Mouse (Mus musculus): ENCODE results near the gene Rap1gds1. TPM values are rescaled to one million over a fixed set of nuclear protein-coding genes. Genes with fewer than 3 reads are reported as not detected.
A peak's percentile ranks its signal among the peaks of the same experiment; 100 is the strongest.

Gene Rap1gds1
- polyA plus RNA-seq, 1 experiment from 2014 or later = 107 TPM

DNA sequence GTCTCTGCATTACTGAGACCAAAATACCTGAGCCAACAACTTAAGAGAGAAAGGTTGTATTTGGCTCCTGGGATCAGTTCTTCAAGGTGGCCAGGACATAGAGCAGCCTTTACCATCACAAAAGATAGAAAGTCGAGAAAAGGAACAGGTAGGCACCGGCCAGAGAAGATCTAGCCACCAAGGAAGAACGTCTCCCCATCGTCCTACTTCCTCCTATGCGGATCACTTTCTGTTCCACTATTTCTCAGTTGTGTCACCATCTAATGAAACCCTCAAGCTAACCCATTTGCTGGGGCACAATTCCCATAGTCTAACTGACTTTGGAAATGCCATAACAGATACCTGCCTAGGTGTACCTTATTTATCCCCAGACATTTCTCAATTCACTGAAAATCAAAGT is 24.3 kb upstream of the Rap1gds1 start:
- no peak for ATAC-seq (ENCODE audit: low read depth)
- Histone ChIP-seq H3K4me1 (ENCODE audit: control insufficient read depth, insufficient read depth, low read length) (no peaks in the 10 kb centered on the region), H3K4me2 (ENCODE audit: low read depth, low read length) (no peak overlapping the region), H3K27me3 (ENCODE audit: control insufficient read depth, insufficient read depth, low read length) (no peaks in the 10 kb centered on the region), H3K27ac (ENCODE audit: low read depth, low read length) (no peak overlapping the region), H3K9me3 (ENCODE audit: control insufficient read depth, low read length) (no peaks in the 10 kb centered on the region), H3K4me3 (ENCODE audit: low read depth, low read length) (no peak overlapping the region), H3K36me3 (ENCODE audit: control insufficient read depth, insufficient read depth, low read length) (no peaks in the 10 kb centered on the region), H3K9ac (replicated peaks; ENCODE audit: low read depth, low read length) (no peak overlapping the region)
- WGBS = 93% methylated on average over 5 of the region's 5 CpGs

DNA sequence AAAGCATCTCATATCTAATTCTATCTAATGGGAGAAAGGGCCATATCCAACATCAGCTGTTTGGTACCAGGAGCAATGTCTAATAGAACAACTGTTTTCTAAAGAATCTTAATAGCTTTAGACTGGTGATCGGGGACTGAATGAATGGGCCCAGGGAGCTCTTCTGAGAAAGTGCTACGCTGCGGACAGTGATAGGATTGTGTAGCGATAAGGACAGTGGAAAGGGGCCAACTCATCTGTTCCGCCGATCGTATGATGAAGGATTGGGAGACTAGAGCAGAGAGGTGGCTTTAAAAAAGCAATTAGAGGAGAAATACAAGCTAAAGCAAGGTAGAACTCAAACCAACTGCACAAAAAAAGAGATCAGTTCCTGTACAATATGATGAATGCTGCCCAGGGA is 20.9 kb upstream of the Rap1gds1 start:
- ATAC-seq (ENCODE audit: low read depth) = no peak

DNA sequence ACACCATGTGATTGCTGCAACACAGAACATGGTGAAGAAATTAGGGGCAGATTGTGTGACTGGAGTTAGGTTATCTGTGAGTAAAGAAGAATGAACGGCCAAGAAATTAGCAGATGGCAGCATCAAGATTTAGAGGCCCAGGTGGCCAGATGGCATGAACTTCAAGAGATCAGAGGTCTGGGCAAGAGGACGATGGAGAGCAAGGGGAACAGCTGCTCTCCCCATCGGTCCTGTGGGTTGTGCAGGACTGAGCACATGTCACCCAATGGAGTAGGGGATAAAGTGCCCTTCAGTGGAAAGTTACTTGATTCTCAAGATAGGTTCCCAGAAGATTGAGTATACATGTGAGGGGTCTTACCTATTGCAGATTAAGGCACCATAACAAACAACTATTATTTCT is 13.5 kb upstream of the Rap1gds1 start:
- no peaks in the 10 kb centered on the region for H3K36me3 ChIP-seq (ENCODE audit: control insufficient read depth, insufficient read depth, low read length)
- H3K27ac ChIP-seq (ENCODE audit: low read depth, low read length) = no peak overlapping the region
- no peak overlapping the region for H3K4me3 ChIP-seq (ENCODE audit: low read depth, low read length)
- H3K9ac ChIP-seq (replicated peaks; ENCODE audit: low read depth, low read length) = no peak overlapping the region
- WGBS = 86% methylated on average over 3 of the region's 3 CpGs
- H3K4me2 ChIP-seq (ENCODE audit: low read depth, low read length) = no peak overlapping the region
- H3K27me3 ChIP-seq (ENCODE audit: control insufficient read depth, insufficient read depth, low read length) = no peaks in the 10 kb centered on the region
- no peaks in the 10 kb centered on the region for H3K9me3 ChIP-seq (ENCODE audit: control insufficient read depth, low read length)
- no peaks in the 10 kb centered on the region for H3K4me1 ChIP-seq (ENCODE audit: control insufficient read depth, insufficient read depth, low read length)
- no peak for ATAC-seq (ENCODE audit: low read depth)

More for the DNA sequence above, 20.9 kb upstream of the Rap1gds1 start:
- H3K4me3 ChIP-seq (ENCODE audit: low read depth, low read length) = no peak overlapping the region
- 64% methylated on average over 7 of the region's 7 CpGs for WGBS
- no peak overlapping the region for H3K4me2 ChIP-seq (ENCODE audit: low read depth, low read length)
- no peak overlapping the region for H3K9ac ChIP-seq (replicated peaks; ENCODE audit: low read depth, low read length)
- no peaks in the 10 kb centered on the region for H3K27me3 ChIP-seq (ENCODE audit: control insufficient read depth, insufficient read depth, low read length)
- no peaks in the 10 kb centered on the region for H3K36me3 ChIP-seq (ENCODE audit: control insufficient read depth, insufficient read depth, low read length)
- H3K27ac ChIP-seq (ENCODE audit: low read depth, low read length) = no peak overlapping the region
- H3K4me1 ChIP-seq (ENCODE audit: control insufficient read depth, insufficient read depth, low read length) = no peaks in the 10 kb centered on the region
- no peaks in the 10 kb centered on the region for H3K9me3 ChIP-seq (ENCODE audit: control insufficient read depth, low read length)

DNA sequence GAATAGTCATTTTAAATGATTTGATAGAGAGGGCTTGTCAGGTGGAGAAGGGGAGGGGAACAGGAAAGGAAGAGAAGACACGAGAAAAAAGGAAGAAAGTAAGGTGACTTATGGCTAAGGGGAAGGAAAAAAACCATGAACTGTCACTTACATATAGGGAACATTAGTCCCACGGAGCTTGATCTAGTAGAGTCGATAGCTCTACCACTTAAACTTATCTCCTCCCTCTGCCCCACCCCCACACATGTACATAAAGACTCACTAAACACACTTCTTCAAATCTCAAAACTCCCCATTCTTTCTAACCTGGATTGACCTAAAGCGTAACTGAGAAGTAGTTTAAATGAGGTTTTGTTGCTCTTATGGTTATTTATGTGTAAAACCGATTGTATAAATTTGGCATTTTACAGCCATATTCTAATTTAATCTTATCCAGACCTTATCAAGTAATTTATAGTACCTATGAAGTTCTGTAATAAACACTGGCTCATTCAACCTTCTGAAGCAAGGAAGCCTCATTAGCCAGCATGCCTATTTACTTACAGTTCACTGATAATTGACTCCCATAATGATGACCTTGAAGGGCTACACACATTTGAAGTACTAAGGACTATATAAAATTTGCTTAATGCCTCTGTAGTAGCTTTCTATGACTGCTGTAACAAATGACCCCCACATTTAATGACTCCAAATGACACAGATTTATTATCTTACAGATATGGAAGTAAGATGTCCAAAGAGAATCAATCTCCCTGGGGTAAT is 9.0 kb upstream of the Rap1gds1 start:
- H3K36me3 ChIP-seq (ENCODE audit: control insufficient read depth, insufficient read depth, low read length) = no peaks in the 10 kb centered on the region
- no peak overlapping the region for H3K9ac ChIP-seq (replicated peaks; ENCODE audit: low read depth, low read length)
- no peaks in the 10 kb centered on the region for H3K9me3 ChIP-seq (ENCODE audit: control insufficient read depth, low read length)
- H3K27me3 ChIP-seq (ENCODE audit: control insufficient read depth, insufficient read depth, low read length) = no peaks in the 10 kb centered on the region
- no peak for ATAC-seq (ENCODE audit: low read depth)
- no peak overlapping the region for H3K27ac ChIP-seq (ENCODE audit: low read depth, low read length)
- H3K4me1 ChIP-seq (ENCODE audit: control insufficient read depth, insufficient read depth, low read length) = no peaks in the 10 kb centered on the region
- H3K4me3 ChIP-seq (ENCODE audit: low read depth, low read length) = no peak overlapping the region
- H3K4me2 ChIP-seq (ENCODE audit: low read depth, low read length) = no peak overlapping the region
- 83% methylated on average over 5 of the region's 5 CpGs for WGBS

DNA sequence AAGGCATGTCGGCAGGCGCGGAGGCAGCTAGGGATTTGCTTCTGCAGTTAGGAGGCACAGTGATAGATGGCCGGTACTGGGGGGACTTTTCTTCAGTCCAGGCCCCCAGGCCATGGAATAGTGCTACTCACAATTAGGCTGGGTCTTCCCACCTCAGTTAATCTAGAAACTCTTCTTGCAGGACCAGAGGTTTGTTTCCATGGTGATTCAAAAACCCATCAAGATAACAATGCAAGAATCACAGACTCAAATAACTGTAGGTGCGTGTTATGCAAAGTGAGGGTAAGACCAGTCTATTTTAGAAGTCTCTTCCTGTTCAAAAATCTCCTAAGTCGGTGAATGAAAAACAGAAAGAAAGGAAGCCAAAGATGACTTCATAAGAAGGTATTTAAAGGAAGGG is 4.8 kb upstream of the Rap1gds1 start:
- no peak overlapping the region for H3K9ac ChIP-seq (replicated peaks; ENCODE audit: low read depth, low read length)
- no peaks in the 10 kb centered on the region for H3K9me3 ChIP-seq (ENCODE audit: control insufficient read depth, low read length)
- H3K4me2 ChIP-seq (ENCODE audit: low read depth, low read length) = no peak overlapping the region
- H3K27me3 ChIP-seq (ENCODE audit: control insufficient read depth, insufficient read depth, low read length) = no peaks in the 10 kb centered on the region; the same call in 1 of the 2 replicates
- H3K36me3 ChIP-seq (ENCODE audit: control insufficient read depth, insufficient read depth, low read length) = no peaks in the 10 kb centered on the region
- no peak overlapping the region for H3K4me3 ChIP-seq (ENCODE audit: low read depth, low read length)
- no peaks in the 10 kb centered on the region for H3K4me1 ChIP-seq (ENCODE audit: control insufficient read depth, insufficient read depth, low read length)
- H3K27ac ChIP-seq (ENCODE audit: low read depth, low read length) = no peak overlapping the region
- 93% methylated on average over 6 of the region's 6 CpGs for WGBS
- no peak for ATAC-seq (ENCODE audit: low read depth)

DNA sequence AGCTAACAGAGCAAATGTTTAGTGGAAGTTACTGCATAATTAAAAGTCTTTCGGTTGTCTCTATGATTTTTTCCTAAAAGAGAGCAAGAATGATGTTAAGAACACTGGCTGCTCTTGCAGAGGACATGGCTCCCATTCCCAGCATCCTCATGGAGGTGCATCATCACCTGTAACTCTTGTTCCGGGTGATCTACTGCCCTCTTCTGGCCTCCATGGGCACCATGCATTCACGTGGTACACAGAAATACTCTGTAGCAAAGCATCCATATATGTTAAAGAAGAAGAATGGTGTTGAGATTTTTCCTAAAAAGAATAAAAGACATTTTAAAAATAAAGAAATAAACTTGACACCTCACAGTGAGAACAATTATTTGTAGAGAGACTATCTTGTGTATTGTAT is 3.0 kb upstream of the Rap1gds1 start:
- no peak overlapping the region for H3K27ac ChIP-seq (ENCODE audit: low read depth, low read length)
- no peak for ATAC-seq (ENCODE audit: low read depth)
- no peaks in the 10 kb centered on the region for H3K9me3 ChIP-seq (ENCODE audit: control insufficient read depth, low read length)
- no peak overlapping the region for H3K4me3 ChIP-seq (ENCODE audit: low read depth, low read length)
- H3K4me2 ChIP-seq (ENCODE audit: low read depth, low read length) = no peak overlapping the region
- WGBS = 89% methylated on average over 3 of the region's 3 CpGs
- no peaks in the 10 kb centered on the region; the same call in 1 of the 2 replicates for H3K27me3 ChIP-seq (ENCODE audit: control insufficient read depth, insufficient read depth, low read length)
- no peak overlapping the region for H3K9ac ChIP-seq (replicated peaks; ENCODE audit: low read depth, low read length)
- H3K36me3 ChIP-seq (ENCODE audit: control insufficient read depth, insufficient read depth, low read length) = no peaks in the 10 kb centered on the region
- peaks cover 3% of the 10 kb centered on the region; the same call in 1 of the 2 replicates for H3K4me1 ChIP-seq (ENCODE audit: control insufficient read depth, insufficient read depth, low read length)

DNA sequence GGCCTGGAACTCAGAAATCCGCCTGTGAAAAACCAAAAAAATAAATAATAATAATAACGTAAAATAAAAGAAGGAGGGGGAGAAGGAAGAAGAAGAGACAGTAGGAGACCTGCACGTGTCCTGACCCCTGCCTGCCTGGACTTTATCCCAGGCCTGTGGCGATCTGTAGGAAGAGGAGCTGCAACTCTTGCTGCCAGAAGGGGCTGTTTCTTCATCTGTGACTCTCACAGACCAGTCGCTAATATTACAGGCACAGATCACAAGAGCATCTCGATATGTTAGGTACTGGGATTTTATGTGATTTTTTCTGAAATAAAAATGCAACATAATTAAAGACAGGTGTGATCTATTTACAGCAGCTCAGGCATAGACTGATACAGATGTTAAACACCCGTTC is 1.1 kb upstream of the Rap1gds1 start:
- ATAC-seq (ENCODE audit: low read depth) = no peak
- 11% methylated on average over 7 of the region's 7 CpGs for WGBS
- peak overlapping the region; percentile 90 for H3K27ac ChIP-seq (ENCODE audit: low read depth, low read length)

DNA sequence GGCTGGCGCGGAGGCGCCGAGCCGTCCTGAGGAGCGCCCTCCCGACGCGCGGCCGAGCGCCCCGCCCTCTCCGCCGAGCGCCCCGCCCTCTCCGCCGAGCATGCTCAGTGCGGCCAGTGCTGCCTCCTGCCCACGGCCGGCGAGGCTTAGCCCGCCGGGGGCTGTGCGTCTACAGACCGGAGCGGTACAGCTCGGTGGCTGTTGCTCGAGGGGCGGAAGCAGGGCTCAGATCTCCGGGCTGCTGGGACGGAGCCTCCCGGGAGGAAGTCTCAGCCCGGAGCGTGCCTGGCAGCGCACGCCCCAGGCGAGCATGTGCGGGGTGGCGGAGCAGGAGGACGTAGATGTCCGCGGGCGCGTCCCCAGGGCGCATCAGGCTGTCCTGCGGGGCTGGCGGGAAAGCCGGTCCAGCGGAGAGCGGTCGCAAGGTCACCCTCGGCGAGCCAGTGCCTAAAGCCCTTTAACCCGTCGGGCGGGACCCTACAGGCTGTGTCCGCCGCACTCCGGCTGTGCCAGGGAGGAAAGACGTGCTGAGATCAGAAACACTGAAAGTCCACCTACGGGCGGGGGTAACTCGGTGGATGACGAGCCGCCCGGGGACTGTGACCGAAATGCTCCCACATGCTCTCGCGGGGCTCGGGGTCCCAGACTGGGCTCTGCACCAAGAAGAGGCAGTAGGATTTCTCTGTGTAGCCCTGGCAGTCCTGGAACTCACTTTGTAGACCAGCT is 495 bp upstream of the Rap1gds1 start:
- Histone ChIP-seq H3K4me1 (ENCODE audit: control insufficient read depth, insufficient read depth, low read length) (peaks cover 3% of the 10 kb centered on the region; the same call in 1 of the 2 replicates), H3K9ac (replicated peaks; ENCODE audit: low read depth, low read length) (peak overlapping the region; percentile 90), H3K27me3 (ENCODE audit: control insufficient read depth, insufficient read depth, low read length) (no peaks in the 10 kb centered on the region; the same call in 1 of the 2 replicates), H3K9me3 (ENCODE audit: control insufficient read depth, low read length) (no peaks in the 10 kb centered on the region), H3K36me3 (ENCODE audit: control insufficient read depth, insufficient read depth, low read length) (no peaks in the 10 kb centered on the region), H3K4me3 (ENCODE audit: low read depth, low read length) (peak overlapping the region; percentile 74), H3K4me2 (ENCODE audit: low read depth, low read length) (peak overlapping the region; percentile 80), H3K27ac (ENCODE audit: low read depth, low read length) (peak overlapping the region; percentile 90)
- ATAC-seq (ENCODE audit: low read depth) = peak; percentile 98
- WGBS = 0% methylated on average over 67 of the region's 72 CpGs

More for the DNA sequence above, 1.1 kb upstream of the Rap1gds1 start:
- H3K9ac ChIP-seq (replicated peaks; ENCODE audit: low read depth, low read length) = peak overlapping the region; percentile 90; the same call in 1 of the 2 replicates
- H3K9me3 ChIP-seq (ENCODE audit: control insufficient read depth, low read length) = no peaks in the 10 kb centered on the region
- peak overlapping the region; percentile 74 for H3K4me3 ChIP-seq (ENCODE audit: low read depth, low read length)
- H3K27me3 ChIP-seq (ENCODE audit: control insufficient read depth, insufficient read depth, low read length) = no peaks in the 10 kb centered on the region; the same call in 1 of the 2 replicates
- no peaks in the 10 kb centered on the region for H3K36me3 ChIP-seq (ENCODE audit: control insufficient read depth, insufficient read depth, low read length)
- peak overlapping the region; percentile 80 for H3K4me2 ChIP-seq (ENCODE audit: low read depth, low read length)
- H3K4me1 ChIP-seq (ENCODE audit: control insufficient read depth, insufficient read depth, low read length) = peaks cover 3% of the 10 kb centered on the region; the same call in 1 of the 2 replicates
